ENCODE assay signal across 8 mouse cellular contexts in genomic region chr12:112679027-112679996, GRCm38 (mm10). TPM values are rescaled to one million over a fixed set of nuclear protein-coding genes. Genes with fewer than 3 reads are reported as not detected.
DNase-seq lines count a peak whose midpoint lies in the region; ATAC-seq and TF ChIP-seq lines count a peak whose summit lies in the region.

No protein-coding gene starts in this region.

- H3K9me3 ChIP-seq in heart, embryonic 10.5 days: no peaks in the 10 kb centered on the region
- H3K9me3 ChIP-seq in hindbrain, embryonic 10.5 days: no peaks in the 10 kb centered on the region
- H3K9me3 ChIP-seq in liver, embryonic 11.5 days (ENCODE audit: control insufficient read depth, low read length): no peaks in the 10 kb centered on the region

- H3K36me3 ChIP-seq in heart, embryonic 10.5 days: peaks cover 20% of the 10 kb centered on the region
- peaks cover 22% of the 10 kb centered on the region for H3K36me3 ChIP-seq in hindbrain, embryonic 10.5 days
- H3K36me3 ChIP-seq in liver, embryonic 11.5 days (ENCODE audit: control insufficient read depth, insufficient read depth, low read length): no peaks in the 10 kb centered on the region

- no peak for DNase-seq in heart, embryonic 10.5 days (ENCODE audit: low spot score)
- DNase-seq in heart, adult 9 months (ENCODE audit: low spot score in 2 of 2): no peak
- peak; percentile 59 for DNase-seq in hindbrain, embryonic 10.5 days (ENCODE audit: low spot score)
- DNase-seq in liver, embryonic 11.5 days (ENCODE audit: low spot score): peak; percentile 73
- DNase-seq in neural tube, embryonic 10.5 days (ENCODE audit: extremely low spot score, low spot score): peak; percentile 66
- DNase-seq in right cerebral cortex, postnatal 25 days: no peak
- no peak for DNase-seq in gastrocnemius, adult 8-10 months (ENCODE audit: low spot score in 2 of 2)

- no peak for ATAC-seq in liver, embryonic 11.5 days (replicated peaks; ENCODE audit: low FRiP score)

- TF ChIP-seq POLR2A in cortical plate, adult 2 months (IDR thresholded peaks at IDR 0.05; ENCODE audit: extremely low read depth, insufficient read depth, low read length): no peak

- peak overlapping the region; percentile 67 for H3K9ac ChIP-seq in liver, embryonic 11.5 days (ENCODE audit: low read depth, low read length)

- peaks cover 71% of the 10 kb centered on the region for H3K27me3 ChIP-seq in heart, embryonic 10.5 days (ENCODE audit: insufficient read depth, poor library complexity, severe bottlenecking)
- H3K27me3 ChIP-seq in hindbrain, embryonic 10.5 days (ENCODE audit: insufficient read depth, poor library complexity, severe bottlenecking): peaks cover 79% of the 10 kb centered on the region
- peaks cover 58% of the 10 kb centered on the region for H3K27me3 ChIP-seq in liver, embryonic 11.5 days (replicated peaks; ENCODE audit: control insufficient read depth, insufficient read depth, low read length)

- H3K4me2 ChIP-seq in liver, embryonic 11.5 days: peak overlapping the region; percentile 98

- TF ChIP-seq CTCF in cortical plate, adult 2 months (IDR thresholded peaks at IDR 0.05; ENCODE audit: extremely low read depth, insufficient read depth, low read length): no peak

- peak overlapping the region; percentile 78 for H3K4me3 ChIP-seq in heart, embryonic 10.5 days
- H3K4me3 ChIP-seq in cortical plate, adult 2 months (ENCODE audit: insufficient read depth, low read length): peak overlapping the region; percentile 17
- H3K4me3 ChIP-seq in hindbrain, embryonic 10.5 days: peak overlapping the region; percentile 75
- peak overlapping the region; percentile 77 for H3K4me3 ChIP-seq in liver, embryonic 11.5 days (ENCODE audit: low read depth, low read length)

- H3K27ac ChIP-seq in heart, embryonic 10.5 days: peak overlapping the region; percentile 89
- no peak overlapping the region for H3K27ac ChIP-seq in cortical plate, adult 2 months (ENCODE audit: insufficient read depth, low read length)
- peak overlapping the region; percentile 90 for H3K27ac ChIP-seq in hindbrain, embryonic 10.5 days
- H3K27ac ChIP-seq in liver, embryonic 11.5 days (ENCODE audit: low read depth, low read length): no peak overlapping the region

- WGBS in heart, embryonic 10.5 days: 4% methylated on average over 86 of the region's 87 CpGs
- 3% methylated on average over 81 of the region's 87 CpGs for WGBS in hindbrain, embryonic 10.5 days
- 4% methylated on average over 76 of the region's 87 CpGs for WGBS in liver, embryonic 11.5 days

- H3K4me1 ChIP-seq in heart, embryonic 10.5 days: peaks cover 48% of the 10 kb centered on the region
- no peaks in the 10 kb centered on the region for H3K4me1 ChIP-seq in cortical plate, adult 2 months (ENCODE audit: control insufficient read depth, insufficient read depth, low read length)
- peaks cover 62% of the 10 kb centered on the region for H3K4me1 ChIP-seq in hindbrain, embryonic 10.5 days (replicated peaks)
- H3K4me1 ChIP-seq in liver, embryonic 11.5 days (replicated peaks; ENCODE audit: control insufficient read depth, insufficient read depth, low read length): peaks cover 18% of the 10 kb centered on the region

RNA-seq across cellular contexts. Expression of gene Zbtb42, which starts 0.7 kb away (rescaled TPM):
- polyA plus RNA-seq in heart, embryonic 10.5 days (2016; fragmentation: Nextera tagmentation; extraction: Ambion mirVana): 3.9 and 4.3 TPM in 2 replicates
- polyA plus RNA-seq in cortical plate, adult 2 months (2012; rRNA removed): 1.3 and 1.7 TPM in 2 replicates
- 7.1 and 10.9 TPM in 2 replicates for polyA plus RNA-seq in hindbrain, embryonic 10.5 days (2016; fragmentation: Nextera tagmentation; extraction: Ambion mirVana)
- polyA plus RNA-seq in liver, embryonic 11.5 days (2014; fragmentation: Nextera tagmentation; extraction: Ambion mirVana): 0.96 and 1.7 TPM in 2 replicates
- under 1 TPM; 0.48 to 0.90 (median 0.58) TPM for total RNA-seq in gastrocnemius, adult 8-10 months (2022)

RNA-seq across cellular contexts. Expression of gene Akt1, which starts 4.6 kb away (rescaled TPM):
- polyA plus RNA-seq in heart, embryonic 10.5 days (2016; fragmentation: Nextera tagmentation; extraction: Ambion mirVana): 57.1 and 82.0 TPM in 2 replicates
- 168 and 178 TPM in 2 replicates for polyA plus RNA-seq in cortical plate, adult 2 months (2012; rRNA removed)
- 50.9 and 56.8 TPM in 2 replicates for polyA plus RNA-seq in hindbrain, embryonic 10.5 days (2016; fragmentation: Nextera tagmentation; extraction: Ambion mirVana)
- polyA plus RNA-seq in liver, embryonic 11.5 days (2014; fragmentation: Nextera tagmentation; extraction: Ambion mirVana): 54.9 and 62.9 TPM in 2 replicates
- 10 to 100 TPM; 41.6 to 42.5 (median 42.0) TPM for total RNA-seq in gastrocnemius, adult 8-10 months (2022)

RNA-seq across cellular contexts. Expression of gene Siva1, which starts 34.8 kb away (rescaled TPM):
- 175 and 207 TPM in 2 replicates for polyA plus RNA-seq in heart, embryonic 10.5 days (2016; fragmentation: Nextera tagmentation; extraction: Ambion mirVana)
- polyA plus RNA-seq in cortical plate, adult 2 months (2012; rRNA removed): 25.6 and 29.3 TPM in 2 replicates
- 281 and 334 TPM in 2 replicates for polyA plus RNA-seq in hindbrain, embryonic 10.5 days (2016; fragmentation: Nextera tagmentation; extraction: Ambion mirVana)
- 216 and 222 TPM in 2 replicates for polyA plus RNA-seq in liver, embryonic 11.5 days (2014; fragmentation: Nextera tagmentation; extraction: Ambion mirVana)
- 10 to 100 TPM; 22.2 to 26.3 (median 24.3) TPM for total RNA-seq in gastrocnemius, adult 8-10 months (2022)

RNA-seq across cellular contexts. Expression of gene Cep170b, which starts 40.9 kb away (rescaled TPM):
- 3.9 and 6.6 TPM in 2 replicates for polyA plus RNA-seq in heart, embryonic 10.5 days (2016; fragmentation: Nextera tagmentation; extraction: Ambion mirVana)
- polyA plus RNA-seq in cortical plate, adult 2 months (2012; rRNA removed): 129 and 131 TPM in 2 replicates
- polyA plus RNA-seq in hindbrain, embryonic 10.5 days (2016; fragmentation: Nextera tagmentation; extraction: Ambion mirVana): 6.7 and 8.7 TPM in 2 replicates
- polyA plus RNA-seq in liver, embryonic 11.5 days (2014; fragmentation: Nextera tagmentation; extraction: Ambion mirVana): 7.9 and 8.0 TPM in 2 replicates
- total RNA-seq in gastrocnemius, adult 8-10 months (2022): 10 to 100 TPM in 3 of 4 experiments, 1 to 10 TPM in 1; 9.8 to 18.4 (median 12.5) TPM

RNA-seq across cellular contexts. Expression of gene Adssl1, which starts 59.5 kb away (rescaled TPM):
- 57.2 and 99.3 TPM in 2 replicates for polyA plus RNA-seq in heart, embryonic 10.5 days (2016; fragmentation: Nextera tagmentation; extraction: Ambion mirVana)
- 38.0 and 44.6 TPM in 2 replicates for polyA plus RNA-seq in cortical plate, adult 2 months (2012; rRNA removed)
- polyA plus RNA-seq in hindbrain, embryonic 10.5 days (2016; fragmentation: Nextera tagmentation; extraction: Ambion mirVana): 3.7 and 5.5 TPM in 2 replicates
- polyA plus RNA-seq in liver, embryonic 11.5 days (2014; fragmentation: Nextera tagmentation; extraction: Ambion mirVana): 5.6 and 7.4 TPM in 2 replicates
- 1,000 to 10,000 TPM in 3 of 4 experiments, 100 to 1,000 TPM in 1; 952 to 1,087 (median 1,016) TPM for total RNA-seq in gastrocnemius, adult 8-10 months (2022)

Comparison
In these comparisons a context has a peak if more than half of its experiments do, and no peak if none do; other contexts are left out.
1. DNase-seq: peak in hindbrain, embryonic 10.5 days (single experiment), liver, embryonic 11.5 days (single experiment) and neural tube, embryonic 10.5 days (single experiment); none in heart, embryonic 10.5 days (single experiment), heart, adult 9 months (0 of 2), right cerebral cortex, postnatal 25 days (single experiment) and gastrocnemius, adult 8-10 months (0 of 2).
2. H3K27ac ChIP-seq: peak in heart, embryonic 10.5 days (single experiment) and hindbrain, embryonic 10.5 days (single experiment); none in cortical plate, adult 2 months (single experiment) and liver, embryonic 11.5 days (single experiment).
3. H3K4me3 ChIP-seq: peak in every context shown above with its lines; median percentile 78 in heart, embryonic 10.5 days; 77 in liver, embryonic 11.5 days; 75 in hindbrain, embryonic 10.5 days; 17 in cortical plate, adult 2 months.